Mouse (Mus musculus): Measurements from ENCODE around the gene Lrrd1.
"Not testable (repeated sequence)": the region's sequence is repeated elsewhere in the genome, so short reads cannot be mapped to it uniquely, and the experiment has no call there.

The Lrrd1 gene

DNA sequence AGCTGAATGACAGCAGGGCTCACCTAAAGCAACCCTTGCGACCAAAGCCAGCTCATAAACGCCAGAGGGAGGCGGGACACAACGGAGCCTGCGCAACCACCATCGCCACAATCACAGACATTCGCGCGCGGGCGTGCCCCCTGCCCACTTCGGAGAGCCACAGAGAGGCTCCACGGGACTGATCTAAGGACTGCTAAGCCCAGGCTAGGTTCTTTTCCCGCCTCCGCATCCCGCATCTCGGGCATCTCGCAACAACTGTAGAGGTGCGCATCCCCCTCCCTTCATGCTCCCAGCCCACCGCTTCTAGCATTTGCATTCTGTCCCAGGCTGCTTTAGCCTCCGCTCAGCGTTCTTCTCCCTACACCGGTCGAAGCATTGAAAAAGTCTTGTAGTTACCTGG lies at the start of gene Lrrd1:
Lrrd1 (plus strand) TSS at position 148 of the 400 bp plus-strand sequence.
- DNase-seq, result no peak

- DNase-seq, result not testable (repeated sequence)
Observed at GRCm38 (mm10) chr5:3797101-3797500, 47.9 kb upstream of the Lrrd1 start.

DNA sequence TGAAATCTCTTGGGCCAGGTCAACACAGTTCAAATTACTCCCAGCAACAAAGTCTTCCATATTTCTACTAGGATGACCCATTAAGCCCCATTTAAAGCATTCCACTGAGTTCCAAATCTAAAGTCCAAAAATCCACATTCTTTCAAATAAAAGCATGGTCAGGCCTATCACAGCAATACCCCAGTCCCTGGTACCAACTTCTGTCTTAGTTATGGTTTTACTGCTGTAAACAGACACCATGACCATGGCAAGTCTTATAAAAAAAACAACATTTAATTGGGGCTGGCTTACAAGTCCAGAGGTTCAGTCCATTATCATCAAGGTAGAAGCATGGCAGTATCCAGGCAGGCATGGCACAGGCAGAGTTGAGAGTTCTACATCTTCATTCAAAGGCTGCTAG lies 46.3 kb upstream of the Lrrd1 start:
- DNase-seq, result not testable (repeated sequence)

GRCm38 (mm10) chr5:3800041-3800440 lies 44.9 kb upstream of the Lrrd1 start:
- no peak for DNase-seq

GRCm38 (mm10) chr5:3800881-3801280 lies 44.1 kb upstream of the Lrrd1 start:
- no peak for DNase-seq

DNA sequence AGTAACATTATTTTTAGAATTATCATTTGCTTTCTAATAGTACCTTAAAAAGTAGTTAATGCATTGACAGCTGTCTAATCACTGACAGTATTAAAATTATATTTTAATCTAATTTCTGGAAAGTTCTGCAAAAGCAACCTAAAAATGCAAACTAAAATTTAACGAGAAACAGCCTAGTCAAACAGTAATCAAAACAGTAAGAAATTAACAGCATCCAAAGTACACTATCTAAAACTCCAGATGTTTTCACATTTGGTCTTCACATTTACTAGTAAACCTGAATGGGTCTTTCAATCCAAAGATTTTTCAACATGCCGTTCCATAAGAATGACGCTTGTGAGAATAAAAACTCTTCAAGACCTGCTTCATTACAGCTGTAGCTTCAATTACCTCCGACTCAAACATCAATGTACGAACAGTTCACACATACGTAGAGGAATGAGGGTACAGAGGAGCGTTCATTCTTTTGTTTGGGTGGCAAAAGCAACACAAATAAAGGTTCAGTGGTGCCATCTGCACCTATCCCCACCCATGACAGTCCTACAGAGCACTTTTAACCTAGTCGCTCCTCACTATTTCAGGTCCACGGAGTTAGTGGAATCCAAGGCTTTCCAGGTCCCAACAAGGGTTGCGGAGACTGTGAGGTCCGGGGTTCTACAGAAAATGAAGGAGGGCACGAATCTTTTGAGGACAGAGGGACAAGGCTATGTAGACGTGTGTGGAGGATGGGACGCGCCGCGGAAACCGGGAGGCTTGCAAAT lies 43.1 kb upstream of the Lrrd1 start:
- DNase-seq, result no peak

DNA sequence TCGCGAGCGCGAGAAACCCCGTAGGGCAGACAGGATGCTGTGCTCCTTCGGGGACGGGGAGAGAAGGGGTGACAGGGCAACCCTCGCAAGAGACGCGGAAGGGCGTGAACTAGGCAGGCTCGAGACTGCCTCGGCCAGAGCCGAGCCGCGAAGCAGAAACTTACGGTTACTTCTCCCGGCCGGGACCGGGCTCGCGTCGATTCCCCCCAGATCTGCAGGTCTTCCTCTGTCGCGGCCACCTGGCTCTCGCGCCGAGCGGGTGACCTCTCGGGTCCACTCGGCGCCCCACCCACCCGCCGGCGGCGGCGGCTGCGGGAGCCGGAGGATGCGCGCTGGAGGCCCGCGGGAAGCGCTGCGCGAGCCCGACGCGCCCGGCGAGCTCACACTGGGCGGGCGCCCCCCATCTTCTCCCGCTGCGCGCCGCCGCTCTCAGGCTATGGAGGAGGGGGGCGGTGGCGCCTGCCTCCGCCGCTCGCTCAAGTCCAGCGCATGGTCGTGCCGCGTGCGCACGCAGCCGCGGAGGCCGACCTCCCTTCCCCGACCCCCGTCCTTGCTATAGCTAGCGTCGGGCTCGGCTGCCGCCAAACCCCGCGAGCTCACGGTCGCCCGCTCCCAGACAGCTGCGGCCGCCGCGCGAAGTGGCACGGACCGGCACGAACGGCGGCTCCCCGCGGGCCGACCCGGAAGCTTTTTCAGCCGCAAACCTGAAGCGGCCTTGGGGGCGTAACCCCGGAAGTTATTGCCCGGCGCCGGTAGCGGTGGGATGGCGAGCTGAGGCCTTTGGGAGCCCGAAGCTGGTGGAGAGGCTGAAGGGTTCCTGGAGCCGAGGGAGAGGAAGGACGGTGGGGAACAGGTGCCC lies 42.3 kb upstream of the Lrrd1 start, which contains the start of the genes Ankib1 and Krit1:
Ankib1 (minus strand) TSS at position 493 of the 859 bp plus-strand sequence.
Krit1 (plus strand) TSS at position 752 of the 859 bp plus-strand sequence.
- peak; percentile 89 for DNase-seq

DNA sequence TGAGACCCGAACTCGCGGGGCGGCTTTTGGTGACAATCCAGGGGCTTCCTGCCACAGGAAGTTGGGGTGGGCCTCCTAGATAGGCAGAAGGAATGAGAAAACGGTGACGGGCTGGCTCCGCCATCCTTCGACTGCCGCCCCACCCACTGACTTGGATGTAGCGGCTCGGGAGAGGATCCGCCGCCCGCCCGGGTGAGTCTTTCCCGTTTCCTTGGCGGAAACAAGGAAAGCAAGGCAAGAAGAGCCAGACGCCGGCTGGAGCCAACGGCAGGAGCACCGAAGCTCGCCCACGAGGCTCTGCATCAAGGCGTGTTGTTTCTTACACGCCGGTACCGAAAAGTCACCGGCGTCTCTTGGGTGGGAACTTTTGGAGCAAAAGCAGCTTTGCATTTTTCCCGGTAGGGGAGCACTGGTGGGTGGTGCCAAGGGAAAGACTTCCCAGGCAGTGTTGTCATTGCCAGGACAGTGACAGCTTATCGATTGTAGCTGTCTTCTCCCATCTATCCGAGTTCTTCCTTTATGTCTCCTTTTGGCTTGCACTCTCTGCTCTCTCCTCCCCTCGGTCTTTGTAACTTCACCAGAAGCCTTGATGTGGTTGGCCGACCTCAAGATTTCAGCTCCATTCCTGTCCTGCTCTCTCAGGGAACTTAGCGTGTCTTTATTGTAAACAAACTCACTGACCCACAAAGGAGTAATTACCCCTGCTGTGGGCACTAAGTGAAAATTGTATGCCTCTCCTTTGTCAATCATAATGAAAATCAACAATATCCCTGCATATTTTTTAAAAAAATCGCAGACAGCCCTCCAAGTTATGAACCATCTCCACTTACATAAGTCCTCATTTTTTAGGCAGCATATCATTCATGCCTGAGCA lies 41.4 kb upstream of the Lrrd1 start:
- no peak for DNase-seq

GRCm38 (mm10) chr5:3808472-3808871 lies 36.5 kb upstream of the Lrrd1 start:
- DNase-seq, result no peak

DNA sequence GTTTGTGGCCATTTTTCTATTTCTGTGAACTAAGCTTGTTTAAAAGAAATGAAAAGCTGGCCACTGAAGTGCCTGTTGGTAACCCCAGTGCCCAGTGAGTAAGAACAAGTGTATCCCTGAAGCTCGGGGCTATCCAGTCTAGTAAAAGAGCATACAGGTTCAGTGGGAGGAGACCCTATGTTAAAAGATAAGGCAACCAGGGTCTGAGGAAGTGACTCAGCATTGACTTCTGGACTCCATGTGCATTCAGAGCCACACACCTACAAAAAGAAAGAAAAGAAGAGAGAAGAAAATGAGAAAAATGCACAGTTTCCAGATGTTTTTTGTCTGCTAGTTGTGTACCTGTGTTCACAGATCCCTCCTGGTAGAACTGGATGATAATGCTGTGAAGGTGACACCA lies 10.9 kb upstream of the Lrrd1 start:
- no peak for DNase-seq

GRCm38 (mm10) chr5:3870161-3870560 lies 25.2 kb downstream of the Lrrd1 start:
- DNase-seq, result no peak

GRCm38 (mm10) chr5:3872348-3872747 lies 27.4 kb downstream of the Lrrd1 start:
- DNase-seq, result no peak

DNA sequence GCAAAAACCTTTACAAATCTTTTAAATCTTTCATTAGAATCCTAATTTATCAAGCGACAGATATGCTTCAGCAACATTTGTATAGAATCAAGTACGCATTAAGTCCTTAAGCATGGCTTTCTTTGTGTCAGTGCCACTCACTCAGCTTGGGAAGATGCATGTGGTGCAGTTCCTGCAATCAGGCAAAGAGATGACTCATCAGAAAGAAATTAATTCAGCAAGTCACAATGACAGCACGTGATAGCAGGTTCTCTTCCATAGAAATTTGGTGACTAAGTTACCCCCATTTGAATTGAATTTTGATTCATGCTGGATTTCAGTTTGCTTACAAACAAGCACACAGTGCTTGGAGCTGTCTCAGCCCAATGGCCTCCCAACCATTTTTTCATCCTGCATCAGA lies 28.5 kb downstream of the Lrrd1 start:
- no peak for DNase-seq

DNA sequence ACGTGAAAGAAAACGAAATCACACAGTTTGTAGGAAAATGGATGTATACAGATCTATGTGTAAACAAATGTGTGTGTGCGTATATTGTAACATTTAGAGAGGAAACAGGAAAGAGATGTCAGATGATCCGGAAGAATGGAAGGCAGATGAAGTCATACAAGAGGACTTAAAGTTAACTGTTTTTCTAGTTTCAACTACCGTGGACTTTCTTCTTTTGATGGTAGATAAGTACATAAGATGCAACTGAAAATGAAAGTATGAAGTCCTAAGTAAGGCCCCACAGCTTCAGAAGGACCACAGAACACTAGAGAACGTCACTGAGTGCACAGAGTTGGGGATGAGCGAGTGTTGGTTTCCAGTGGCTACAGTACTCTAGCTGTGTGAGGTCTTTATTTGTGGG lies 41.9 kb downstream of the Lrrd1 start:
- DNase-seq, result not testable (repeated sequence)

DNA sequence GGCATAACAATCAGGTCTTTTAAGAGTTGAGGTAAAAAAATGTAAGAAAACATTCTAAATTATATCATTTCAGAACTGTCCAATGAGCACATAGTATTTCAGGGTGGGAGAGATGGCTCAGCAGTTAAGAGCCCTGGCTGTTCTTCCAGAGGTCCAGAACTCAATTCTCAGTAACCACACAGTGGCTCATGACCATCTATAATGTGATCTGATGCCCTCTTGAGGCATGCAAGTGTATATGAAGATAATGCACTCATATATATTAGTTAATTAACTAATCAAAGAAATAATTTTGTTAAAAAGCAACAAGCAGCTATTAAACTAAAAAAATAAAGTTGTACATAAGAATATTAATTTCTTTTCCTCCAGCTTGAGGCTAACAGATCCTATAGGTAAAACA lies 44.2 kb downstream of the Lrrd1 start:
- no peak for DNase-seq

DNA sequence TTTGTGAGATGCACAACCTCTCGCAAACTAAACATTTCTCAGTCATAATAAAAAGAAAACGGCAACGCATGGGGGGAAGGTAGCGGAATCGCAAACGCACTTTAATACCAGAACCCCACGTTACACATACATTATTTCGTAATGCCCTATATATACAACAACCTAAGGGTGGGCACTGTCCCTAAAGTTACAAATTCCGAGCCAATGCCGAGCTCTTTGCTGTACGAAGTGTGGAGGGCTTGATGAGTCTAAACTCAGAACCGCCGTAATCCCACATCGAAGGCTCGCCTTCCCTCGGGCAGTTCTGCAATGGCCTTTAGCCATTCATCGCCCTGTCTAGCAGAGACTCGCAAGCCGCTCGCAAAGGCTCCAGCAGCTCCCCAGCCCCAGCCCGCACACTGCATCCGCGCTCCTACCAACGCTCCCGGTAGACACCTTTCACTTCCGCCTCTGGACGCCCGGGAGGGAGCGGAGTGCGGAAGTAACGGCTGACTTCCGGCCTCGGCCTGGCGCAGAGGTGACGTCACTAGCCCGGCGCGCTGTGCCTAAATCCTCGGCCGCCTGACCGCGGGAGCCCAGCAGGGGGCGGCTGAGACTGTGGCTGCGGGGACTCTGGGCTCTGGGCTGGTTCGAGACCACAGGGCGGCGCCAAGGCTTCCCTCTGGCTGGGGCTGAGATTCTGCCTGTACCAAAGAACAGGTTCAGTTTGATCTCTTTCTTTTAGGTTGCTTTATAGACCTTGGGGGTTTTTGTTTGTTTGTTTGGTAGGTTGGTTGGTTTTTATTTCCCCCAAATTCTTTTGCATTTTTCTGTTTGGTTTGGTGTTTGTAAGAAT lies 48.7 kb downstream of the Lrrd1 start, which contains the start of gene Mterf1a:
Mterf1a (minus strand) TSS at position 475 of the 835 bp plus-strand sequence.
- DNase-seq, result peak; percentile 47

GRCm38 (mm10) chr5:3894294-3894619 lies 49.3 kb downstream of the Lrrd1 start:
- DNase-seq, result not testable (repeated sequence)

GRCm38 (mm10) chr5:3905471-3905870 lies 60.5 kb downstream of the Lrrd1 start:
- no peak for DNase-seq

All from thymus, postnatal 25 days (tissue).